Mouse (Mus musculus) layer of hippocampus, postnatal 25 days (tissue): Measurements from ENCODE around the gene Vangl1. TPM values are rescaled to one million over a fixed set of nuclear protein-coding genes. Genes with fewer than 3 reads are reported as not detected.

Experiments
- DNase-seq, 2 experiments: peaks; one replicate each; pipeline ENCODE4 v3.0.0; 2022; ENCODE audit warnings: mixed read lengths in 2 of 2, low spot score in 1 of 2; ENCODE audit errors: extremely low spot score in 1 of 2
- total RNA-seq, 2 experiments: library from RNA; stranded (reverse); gene quantifications; 2 replicates each; pipeline ENCODE4 v1.2.3; 2021

Vangl1 gene
- total RNA-seq, 2 experiments from 2014 or later, result 5.3 to 8.0 TPM

GRCm38 (mm10) chr3:102147189-102147588, 57.3 kb downstream of the Vangl1 start:
- no peak for DNase-seq

- no peak for DNase-seq
Observed at GRCm38 (mm10) chr3:102146428-102146827, 58.1 kb downstream of the Vangl1 start.

- no peak for DNase-seq
Observed at GRCm38 (mm10) chr3:102145645-102146386, 58.7 kb downstream of the Vangl1 start.

- no peak for DNase-seq
Observed at GRCm38 (mm10) chr3:102144401-102144800, 60.1 kb downstream of the Vangl1 start.

GRCm38 (mm10) chr3:102143536-102143935, 61.0 kb downstream of the Vangl1 start:
- DNase-seq, result no peak

- DNase-seq, result no peak
Observed at GRCm38 (mm10) chr3:102142947-102143346, 61.5 kb downstream of the Vangl1 start.

- no peak for DNase-seq
Observed at GRCm38 (mm10) chr3:102141893-102142292, 62.6 kb downstream of the Vangl1 start.

GRCm38 (mm10) chr3:102141451-102141850, 63.0 kb downstream of the Vangl1 start:
- DNase-seq, result no peak

- no peak for DNase-seq
Observed at GRCm38 (mm10) chr3:102140606-102141005, 63.9 kb downstream of the Vangl1 start.

- DNase-seq, result no peak
Observed at GRCm38 (mm10) chr3:102138899-102139298, 65.6 kb downstream of the Vangl1 start.

GRCm38 (mm10) chr3:102137158-102137557, 67.3 kb downstream of the Vangl1 start:
- DNase-seq, result no peak

- no peak for DNase-seq
Observed at GRCm38 (mm10) chr3:102135389-102136113, 68.9 kb downstream of the Vangl1 start.

GRCm38 (mm10) chr3:102131627-102132324, 72.7 kb downstream of the Vangl1 start:
- no peak for DNase-seq

GRCm38 (mm10) chr3:102130478-102130877, 74.0 kb downstream of the Vangl1 start:
- no peak for DNase-seq

GRCm38 (mm10) chr3:102128242-102128641, 76.3 kb downstream of the Vangl1 start:
- DNase-seq, result no peak

- DNase-seq, result no peak
Observed at GRCm38 (mm10) chr3:102127114-102127513, 77.4 kb downstream of the Vangl1 start.

GRCm38 (mm10) chr3:102125546-102125945, 78.9 kb downstream of the Vangl1 start:
- DNase-seq, result no peak

- no peak for DNase-seq
Observed at GRCm38 (mm10) chr3:102123654-102124053, 80.8 kb downstream of the Vangl1 start.

GRCm38 (mm10) chr3:102122046-102122445, 82.4 kb downstream of the Vangl1 start:
- DNase-seq, result no peak

- no peak for DNase-seq
Observed at GRCm38 (mm10) chr3:102120947-102121346, 83.5 kb downstream of the Vangl1 start.

- no peak for DNase-seq
Observed at GRCm38 (mm10) chr3:102111979-102112599, 92.4 kb downstream of the Vangl1 start.
